Mouse (Mus musculus): ENCODE measurements at regions not wholly inside any gene's neighbourhood (a gene's known extent, or its start where the extent isn't known, plus 50 kb on each side); places are given as distances from the start of the nearest gene placed in this dataset.

- no peak for DNase-seq (ENCODE audit: low spot score)
Observed at GRCm38 (mm10) chr8:87116190-87116765, 231.2 kb upstream of the N4bp1 start.

- no peak for DNase-seq (ENCODE audit: low spot score)
Observed at GRCm38 (mm10) chr8:87112355-87112754, 227.3 kb upstream of the N4bp1 start.

GRCm38 (mm10) chr8:87105106-87105505 is 220.0 kb upstream of the N4bp1 start:
- no peak for DNase-seq (ENCODE audit: low spot score)

GRCm38 (mm10) chr8:87095211-87095610 is 210.2 kb upstream of the N4bp1 start:
- DNase-seq (ENCODE audit: low spot score): no peak

GRCm38 (mm10) chr8:87094685-87095084 is 209.6 kb upstream of the N4bp1 start:
- DNase-seq (ENCODE audit: low spot score): no peak

- DNase-seq (ENCODE audit: low spot score): no peak
Observed at GRCm38 (mm10) chr8:87093716-87094115, 208.7 kb upstream of the N4bp1 start.

- DNase-seq (ENCODE audit: low spot score): no peak
Observed at GRCm38 (mm10) chr8:87093081-87093480, 208.0 kb upstream of the N4bp1 start.

GRCm38 (mm10) chr8:87087451-87088095 is 202.5 kb upstream of the N4bp1 start:
- peak; percentile 10 for DNase-seq (ENCODE audit: low spot score)

- DNase-seq (ENCODE audit: low spot score): no peak
Observed at GRCm38 (mm10) chr8:87078260-87078659, 193.2 kb upstream of the N4bp1 start.

GRCm38 (mm10) chr8:87075921-87076320 is 190.9 kb upstream of the N4bp1 start:
- no peak for DNase-seq (ENCODE audit: low spot score)

GRCm38 (mm10) chr8:87071224-87071623 is 186.2 kb upstream of the N4bp1 start:
- DNase-seq (ENCODE audit: low spot score): no peak

- DNase-seq (ENCODE audit: low spot score): no peak
Observed at GRCm38 (mm10) chr8:87067106-87067505, 182.0 kb upstream of the N4bp1 start.

- no peak for DNase-seq (ENCODE audit: low spot score)
Observed at GRCm38 (mm10) chr8:87064768-87065167, 179.7 kb upstream of the N4bp1 start.

GRCm38 (mm10) chr8:87064250-87064747 is 179.2 kb upstream of the N4bp1 start:
- no peak for DNase-seq (ENCODE audit: low spot score)

GRCm38 (mm10) chr8:87063588-87063987 is 178.5 kb upstream of the N4bp1 start:
- no peak for DNase-seq (ENCODE audit: low spot score)

GRCm38 (mm10) chr8:87049746-87050145 is 164.7 kb upstream of the N4bp1 start:
- DNase-seq (ENCODE audit: low spot score): no peak

GRCm38 (mm10) chr8:87049196-87049595 is 164.1 kb upstream of the N4bp1 start:
- no peak for DNase-seq (ENCODE audit: low spot score)

- no peak for DNase-seq (ENCODE audit: low spot score)
Observed at GRCm38 (mm10) chr8:87046590-87046989, 161.5 kb upstream of the N4bp1 start.

GRCm38 (mm10) chr8:87043016-87043415 is 158.0 kb upstream of the N4bp1 start:
- no peak for DNase-seq (ENCODE audit: low spot score)

- no peak for DNase-seq (ENCODE audit: low spot score)
Observed at GRCm38 (mm10) chr8:87037620-87038380, 152.7 kb upstream of the N4bp1 start.

GRCm38 (mm10) chr8:87035996-87036395 is 150.9 kb upstream of the N4bp1 start:
- DNase-seq (ENCODE audit: low spot score): no peak

- DNase-seq (ENCODE audit: low spot score): no peak
Observed at GRCm38 (mm10) chr8:87028171-87028570, 143.1 kb upstream of the N4bp1 start.

GRCm38 (mm10) chr8:87025946-87026345 is 140.9 kb upstream of the N4bp1 start:
- DNase-seq (ENCODE audit: low spot score): no peak

Data from ovary, postnatal 14 days (tissue).